Mouse (Mus musculus): ENCODE results near the gene Ttc4.

DNA sequence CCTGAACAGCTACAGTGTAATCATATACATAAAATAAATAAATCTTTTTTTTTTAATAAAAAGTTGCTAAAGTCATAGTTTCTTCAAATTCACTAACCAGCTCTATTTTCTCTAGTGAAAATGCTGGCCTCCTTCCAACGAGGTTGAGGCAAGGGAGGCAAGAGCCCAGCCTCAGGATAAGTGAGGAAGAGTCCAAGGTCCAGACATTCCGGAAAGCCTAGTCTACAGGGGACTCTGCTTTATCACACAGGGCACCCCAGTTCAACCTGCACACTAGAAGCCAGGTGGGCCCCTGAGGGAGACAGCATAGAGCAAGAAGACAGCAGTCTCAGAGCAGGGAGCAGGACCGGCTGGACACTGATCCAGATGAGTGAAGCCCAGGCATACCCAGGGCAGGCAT, 57.3 kb downstream of the Ttc4 start:
- no peak for TF ChIP-seq CTCF (IDR thresholded peaks at IDR 0.05; ENCODE audit: insufficient read depth, low read length)
- no peak for TF ChIP-seq POLR2A (IDR thresholded peaks at IDR 0.05; ENCODE audit: borderline replicate concordance, extremely low read depth, low read depth, low read length)

All from lung, adult 2 months (tissue).